Mouse (Mus musculus) gastrocnemius, adult 2 months (tissue): Measurements from ENCODE around the gene Grrp1. TPM values are rescaled to one million over a fixed set of nuclear protein-coding genes. Genes with fewer than 3 reads are reported as not detected.

Experiments used
- DNase-seq: peaks from one replicate; pipeline ENCODE4 v3.0.0; 2022
- H3K27ac ChIP-seq: fragments of 200-600 bp; 2 replicates; pipeline ENCODE4 v1.8.1; 2022; ENCODE audit warnings: mild to moderate bottlenecking
- H3K4me3 ChIP-seq: fragments of 200-600 bp; 2 replicates; pipeline ENCODE4 v1.8.1; 2022; ENCODE audit warnings: mild to moderate bottlenecking, moderate library complexity
- CTCF ChIP-seq: fragments of 200-600 bp; IDR thresholded peaks from 2 replicates; pipeline ENCODE4 v1.8.1; 2022; ENCODE audit warnings: antibody characterized with exemption, mild to moderate bottlenecking, moderate library complexity
- intact Hi-C: fragments of 180-260 bp; cut with DNase I; formaldehyde crosslinking; loops from one replicate; pipeline ENCODE4 v1.15.1; 2025
- total RNA-seq, 2 experiments: library from RNA; stranded (reverse); gene quantifications; 2 replicates each; pipeline ENCODE4 v1.2.3; 2021

Gene Grrp1
- total RNA-seq, 2 experiments from 2014 or later: 1.7 to 3.1 TPM

GRCm38 (mm10) chr4:134230431-134230830 lies 23.5 kb downstream of the Grrp1 start:
- no peak for TF ChIP-seq CTCF
- H3K27ac ChIP-seq: no peak overlapping the region
- no peak for DNase-seq
- intact Hi-C loops: loop anchor here (5.0 kb wide), 1 partner anchor 38 kb away; no protein-coding TSS in a partner anchor
- no peak overlapping the region for H3K4me3 ChIP-seq

GRCm38 (mm10) chr4:134227194-134227593 lies 26.7 kb downstream of the Grrp1 start, which contains the start of gene Catsper4:
TSS of gene Catsper4 (minus strand) at chr4:134227383.
- intact Hi-C loops: no loop called here
- no peak within 1 kb of the TSS for H3K4me3 ChIP-seq
- H3K27ac ChIP-seq: no peak within 1 kb of the TSS
- TF ChIP-seq CTCF: no peak
- DNase-seq: no peak

- intact Hi-C loops: no loop called here
- no peak for DNase-seq
- Histone ChIP-seq H3K27ac (no peak overlapping the region), H3K4me3 (no peak overlapping the region)
- TF ChIP-seq CTCF: no peak
Measured at GRCm38 (mm10) chr4:134222793-134223600, 30.9 kb downstream of the Grrp1 start.

- no peak for DNase-seq
- H3K27ac ChIP-seq: no peak overlapping the region
- intact Hi-C loops: no loop called here
- no peak for TF ChIP-seq CTCF
- H3K4me3 ChIP-seq: no peak overlapping the region
Measured at GRCm38 (mm10) chr4:134206488-134207053, 47.3 kb downstream of the Grrp1 start.

- no peak for DNase-seq
- TF ChIP-seq CTCF: no peak
- Histone ChIP-seq H3K27ac (no peak overlapping the region), H3K4me3 (no peak overlapping the region)
- intact Hi-C loops: no loop called here
Measured at GRCm38 (mm10) chr4:134203340-134203896, 50.5 kb downstream of the Grrp1 start.

GRCm38 (mm10) chr4:134202904-134203303 lies 51.0 kb downstream of the Grrp1 start, which contains the start of gene Gm7534:
TSS of gene Gm7534 (minus strand) at chr4:134203004.
- Histone ChIP-seq H3K27ac (no peak within 1 kb of the TSS), H3K4me3 (no peak within 1 kb of the TSS)
- no peak for TF ChIP-seq CTCF
- intact Hi-C loops: no loop called here
- no peak for DNase-seq

Other genes starting within 250 kb of the Grrp1 start
- gene Lin28a, start 235.3 kb downstream of the Grrp1 start, total RNA-seq: under 1 TPM; 0.08 to 0.28 TPM
- not detected for gene Zfp683, start 200.3 kb downstream of the Grrp1 start, total RNA-seq
- gene Crybg2, start 193.3 kb downstream of the Grrp1 start, total RNA-seq: not detected
- under 1 TPM in 1 of 2 experiments, not detected in 1; 0.71 TPM for gene Cd52, start 159.0 kb downstream of the Grrp1 start, total RNA-seq
- 1 to 10 TPM in 1 of 2 experiments, under 1 TPM in 1; 0.71 to 1.9 TPM for gene Ubxn11, start 151.5 kb downstream of the Grrp1 start, total RNA-seq
- gene Sh3bgrl3, start 125.3 kb downstream of the Grrp1 start, total RNA-seq: 10 to 100 TPM; 12.2 to 27.1 TPM
- 10 to 100 TPM; 60.1 to 73.8 TPM for gene Cep85, start 67.0 kb downstream of the Grrp1 start, total RNA-seq
- not detected for gene Gm7534, start 51.1 kb downstream of the Grrp1 start, total RNA-seq
- 1 to 10 TPM; 1.6 to 2.1 TPM for gene Catsper4, start 26.7 kb downstream of the Grrp1 start, total RNA-seq
- 10 to 100 TPM; 26.3 to 53.5 TPM for gene Cnksr1, start 15.7 kb downstream of the Grrp1 start, total RNA-seq
- gene E130218I03Rik, start 10.4 kb downstream of the Grrp1 start, total RNA-seq: under 1 TPM in 1 of 2 experiments, not detected in 1; 0.26 TPM
- gene Zfp593, start 8.5 kb downstream of the Grrp1 start, total RNA-seq: 1 to 10 TPM; 4.8 to 6.4 TPM
- not detected for gene Gm30191, start 7.2 kb downstream of the Grrp1 start, total RNA-seq
- 1 to 10 TPM; 3.2 TPM for gene Pdik1l, start 33.8 kb upstream of the Grrp1 start, total RNA-seq
- gene Trim63, start 61.0 kb upstream of the Grrp1 start, total RNA-seq: 100 to 1,000 TPM; 250 to 325 TPM
- 10 to 100 TPM in 1 of 2 experiments, 1 to 10 TPM in 1; 4.4 to 25.8 TPM for gene Slc30a2, start 89.1 kb upstream of the Grrp1 start, total RNA-seq
- gene Extl1, start 129.7 kb upstream of the Grrp1 start, total RNA-seq: 10 to 100 TPM; 25.1 to 27.8 TPM
- gene Pafah2, start 142.2 kb upstream of the Grrp1 start, total RNA-seq: 1 to 10 TPM; 2.6 to 4.0 TPM
- gene Stmn1, start 214.2 kb upstream of the Grrp1 start, total RNA-seq: 1 to 10 TPM; 3.0 to 3.8 TPM
- gene Paqr7, start 242.6 kb upstream of the Grrp1 start, total RNA-seq: 1 to 10 TPM; 1.7 to 2.3 TPM